Mouse (Mus musculus): ENCODE measurements around the gene Snap47. TPM values are rescaled to one million over a fixed set of nuclear protein-coding genes. Genes with fewer than 3 reads are reported as not detected.
A peak's percentile ranks its signal among the peaks of the same experiment; 100 is the strongest.

The Snap47 gene
- 96.7 and 100 TPM in 2 replicates for polyA plus RNA-seq (2014; fragmentation: Nextera tagmentation; extraction: Ambion mirVana)

GRCm38 (mm10) chr11:59451086-59451485, at the start of gene Snap47:
Snap47 (minus strand) TSS chr11:59451186.
- Histone ChIP-seq H3K4me1 (replicated peaks; ENCODE audit: control insufficient read depth, insufficient read depth, low read length) (peaks cover 16% of the 10 kb centered on the region), H3K9me3 (ENCODE audit: control insufficient read depth, low read length) (no peaks in the 10 kb centered on the region), H3K4me2 (ENCODE audit: low read length) (peak within 1 kb of the TSS; percentile 95), H3K4me3 (ENCODE audit: low read depth, low read length) (peak within 1 kb of the TSS; percentile 87), H3K9ac (ENCODE audit: low read length) (peak within 1 kb of the TSS; percentile 75), H3K36me3 (ENCODE audit: control insufficient read depth, insufficient read depth, low read length) (peaks cover 46% of the 10 kb centered on the region), H3K27me3 (replicated peaks; ENCODE audit: control insufficient read depth, insufficient read depth, low read length) (no peaks in the 10 kb centered on the region), H3K27ac (ENCODE audit: low read depth) (peak within 1 kb of the TSS; percentile 77; the same call in 1 of the 2 replicates)
- DNase-seq (ENCODE audit: low spot score) = no peak
- no peak for ATAC-seq (replicated peaks; ENCODE audit: low FRiP score, low TSS enrichment, low read depth)
- WGBS = 82% methylated on average over 4 of the region's 4 CpGs

- ATAC-seq (replicated peaks; ENCODE audit: low FRiP score, low TSS enrichment, low read depth) (no peak), DNase-seq (ENCODE audit: low spot score) (no peak)
- WGBS = 90% methylated on average over 7 of the region's 7 CpGs
- no peaks in the 10 kb centered on the region for H3K4me1 ChIP-seq (replicated peaks; ENCODE audit: control insufficient read depth, insufficient read depth, low read length)
- H3K4me3 ChIP-seq (ENCODE audit: low read depth, low read length) = no peak overlapping the region
- H3K27me3 ChIP-seq (replicated peaks; ENCODE audit: control insufficient read depth, insufficient read depth, low read length) = no peaks in the 10 kb centered on the region
- no peak overlapping the region for H3K4me2 ChIP-seq (ENCODE audit: low read length)
- H3K27ac ChIP-seq (ENCODE audit: low read depth) = no peak overlapping the region
- H3K9me3 ChIP-seq (ENCODE audit: control insufficient read depth, low read length) = peaks cover 2% of the 10 kb centered on the region; the same call in 1 of the 2 replicates
- peaks cover 99% of the 10 kb centered on the region for H3K36me3 ChIP-seq (ENCODE audit: control insufficient read depth, insufficient read depth, low read length)
- H3K9ac ChIP-seq (ENCODE audit: low read length) = no peak overlapping the region
These were observed 46.8 kb upstream of the Snap47 start for GRCm38 (mm10) chr11:59497747-59498146.

GRCm38 (mm10) chr11:59496672-59497310, 45.8 kb upstream of the Snap47 start:
- H3K9ac ChIP-seq (ENCODE audit: low read length) = no peak overlapping the region
- no peak overlapping the region for H3K4me2 ChIP-seq (ENCODE audit: low read length)
- H3K27me3 ChIP-seq (replicated peaks; ENCODE audit: control insufficient read depth, insufficient read depth, low read length) = no peaks in the 10 kb centered on the region
- H3K4me3 ChIP-seq (ENCODE audit: low read depth, low read length) = no peak overlapping the region
- no peak overlapping the region for H3K27ac ChIP-seq (ENCODE audit: low read depth)
- WGBS = 90% methylated on average over 6 of the region's 6 CpGs
- H3K36me3 ChIP-seq (ENCODE audit: control insufficient read depth, insufficient read depth, low read length) = peaks cover 99% of the 10 kb centered on the region
- no peak for ATAC-seq (replicated peaks; ENCODE audit: low FRiP score, low TSS enrichment, low read depth)
- H3K9me3 ChIP-seq (ENCODE audit: control insufficient read depth, low read length) = peaks cover 2% of the 10 kb centered on the region; the same call in 1 of the 2 replicates
- no peaks in the 10 kb centered on the region for H3K4me1 ChIP-seq (replicated peaks; ENCODE audit: control insufficient read depth, insufficient read depth, low read length)
- no peak for DNase-seq (ENCODE audit: low spot score)

- H3K36me3 ChIP-seq (ENCODE audit: control insufficient read depth, insufficient read depth, low read length) = peaks cover 63% of the 10 kb centered on the region
These were observed 35.2 kb upstream of the Snap47 start for GRCm38 (mm10) chr11:59486222-59486621.

GRCm38 (mm10) chr11:59485641-59486040, 34.7 kb upstream of the Snap47 start:
- no peak overlapping the region for H3K4me2 ChIP-seq (ENCODE audit: low read length)
- no peaks in the 10 kb centered on the region for H3K9me3 ChIP-seq (ENCODE audit: control insufficient read depth, low read length)
- H3K4me3 ChIP-seq (ENCODE audit: low read depth, low read length) = no peak overlapping the region
- H3K27ac ChIP-seq (ENCODE audit: low read depth) = no peak overlapping the region
- H3K4me1 ChIP-seq (replicated peaks; ENCODE audit: control insufficient read depth, insufficient read depth, low read length) = no peaks in the 10 kb centered on the region
- 72% methylated on average over 2 of the region's 2 CpGs for WGBS
- H3K27me3 ChIP-seq (replicated peaks; ENCODE audit: control insufficient read depth, insufficient read depth, low read length) = no peaks in the 10 kb centered on the region
- no peak overlapping the region for H3K9ac ChIP-seq (ENCODE audit: low read length)
- ATAC-seq (replicated peaks; ENCODE audit: low FRiP score, low TSS enrichment, low read depth) (no peak), DNase-seq (ENCODE audit: low spot score) (no peak)
- peaks cover 57% of the 10 kb centered on the region for H3K36me3 ChIP-seq (ENCODE audit: control insufficient read depth, insufficient read depth, low read length)

More at GRCm38 (mm10) chr11:59486222-59486621, 35.2 kb upstream of the Snap47 start:
- H3K4me1 ChIP-seq (replicated peaks; ENCODE audit: control insufficient read depth, insufficient read depth, low read length) = no peaks in the 10 kb centered on the region
- DNase-seq (ENCODE audit: low spot score) (no peak), ATAC-seq (replicated peaks; ENCODE audit: low FRiP score, low TSS enrichment, low read depth) (no peak)
- 80% methylated on average over 8 of the region's 8 CpGs for WGBS
- H3K4me3 ChIP-seq (ENCODE audit: low read depth, low read length) = no peak overlapping the region
- H3K27me3 ChIP-seq (replicated peaks; ENCODE audit: control insufficient read depth, insufficient read depth, low read length) = no peaks in the 10 kb centered on the region
- no peak overlapping the region for H3K4me2 ChIP-seq (ENCODE audit: low read length)
- H3K27ac ChIP-seq (ENCODE audit: low read depth) = no peak overlapping the region
- H3K9ac ChIP-seq (ENCODE audit: low read length) = no peak overlapping the region
- no peaks in the 10 kb centered on the region for H3K9me3 ChIP-seq (ENCODE audit: control insufficient read depth, low read length)

- ATAC-seq (replicated peaks; ENCODE audit: low FRiP score, low TSS enrichment, low read depth) (no peak), DNase-seq (ENCODE audit: low spot score) (peak; percentile 66)
- no peaks in the 10 kb centered on the region for H3K4me1 ChIP-seq (replicated peaks; ENCODE audit: control insufficient read depth, insufficient read depth, low read length)
These were observed 32.2 kb upstream of the Snap47 start for GRCm38 (mm10) chr11:59483212-59483611.

GRCm38 (mm10) chr11:59477240-59477639, 26.3 kb upstream of the Snap47 start:
- Histone ChIP-seq H3K4me2 (ENCODE audit: low read length) (no peak overlapping the region), H3K9me3 (ENCODE audit: control insufficient read depth, low read length) (no peaks in the 10 kb centered on the region), H3K36me3 (ENCODE audit: control insufficient read depth, insufficient read depth, low read length) (no peaks in the 10 kb centered on the region), H3K27ac (ENCODE audit: low read depth) (no peak overlapping the region), H3K4me3 (ENCODE audit: low read depth, low read length) (no peak overlapping the region), H3K9ac (ENCODE audit: low read length) (no peak overlapping the region), H3K27me3 (replicated peaks; ENCODE audit: control insufficient read depth, insufficient read depth, low read length) (no peaks in the 10 kb centered on the region), H3K4me1 (replicated peaks; ENCODE audit: control insufficient read depth, insufficient read depth, low read length) (no peaks in the 10 kb centered on the region)
- ATAC-seq (replicated peaks; ENCODE audit: low FRiP score, low TSS enrichment, low read depth) = no peak
- DNase-seq (ENCODE audit: low spot score) = no peak
- 69% methylated on average over 6 of the region's 6 CpGs for WGBS

More at GRCm38 (mm10) chr11:59483212-59483611, 32.2 kb upstream of the Snap47 start:
- H3K9me3 ChIP-seq (ENCODE audit: control insufficient read depth, low read length) = no peaks in the 10 kb centered on the region
- no peak overlapping the region for H3K9ac ChIP-seq (ENCODE audit: low read length)
- no peak overlapping the region for H3K4me3 ChIP-seq (ENCODE audit: low read depth, low read length)
- no peaks in the 10 kb centered on the region for H3K27me3 ChIP-seq (replicated peaks; ENCODE audit: control insufficient read depth, insufficient read depth, low read length)
- no peak overlapping the region for H3K4me2 ChIP-seq (ENCODE audit: low read length)
- whole genome bisulfite sequencing = 8% methylated on average over 2 of the region's 2 CpGs
- no peak overlapping the region for H3K27ac ChIP-seq (ENCODE audit: low read depth)
- peaks cover 34% of the 10 kb centered on the region for H3K36me3 ChIP-seq (ENCODE audit: control insufficient read depth, insufficient read depth, low read length)

GRCm38 (mm10) chr11:59472326-59472677, 21.3 kb upstream of the Snap47 start, which contains the start of gene Zfp867:
Zfp867 (minus strand) TSS chr11:59472474.
- under 1% methylated on average over 19 of the region's 19 CpGs for WGBS
- peak within 1 kb of the TSS; percentile 90 for H3K4me3 ChIP-seq (ENCODE audit: low read depth, low read length)
- peak within 1 kb of the TSS; percentile 77 for H3K27ac ChIP-seq (ENCODE audit: low read depth)
- H3K27me3 ChIP-seq (replicated peaks; ENCODE audit: control insufficient read depth, insufficient read depth, low read length) = no peaks in the 10 kb centered on the region
- H3K36me3 ChIP-seq (ENCODE audit: control insufficient read depth, insufficient read depth, low read length) = no peaks in the 10 kb centered on the region
- DNase-seq (ENCODE audit: low spot score) = peak; percentile 94
- ATAC-seq (replicated peaks; ENCODE audit: low FRiP score, low TSS enrichment, low read depth) = peak; percentile 83
- H3K4me2 ChIP-seq (ENCODE audit: low read length) = peak within 1 kb of the TSS; percentile 85
- peak within 1 kb of the TSS; percentile 92 for H3K9ac ChIP-seq (ENCODE audit: low read length)
- no peaks in the 10 kb centered on the region for H3K9me3 ChIP-seq (ENCODE audit: control insufficient read depth, low read length)
- H3K4me1 ChIP-seq (replicated peaks; ENCODE audit: control insufficient read depth, insufficient read depth, low read length) = peaks cover 6% of the 10 kb centered on the region

Data from intestine, embryonic 14.5 days (tissue).